Mouse (Mus musculus): ENCODE measurements at regions not wholly inside any gene's neighbourhood (a gene's known extent, or its start where the extent isn't known, plus 50 kb on each side); places are given as distances from the start of the nearest gene placed in this dataset.

DNA sequence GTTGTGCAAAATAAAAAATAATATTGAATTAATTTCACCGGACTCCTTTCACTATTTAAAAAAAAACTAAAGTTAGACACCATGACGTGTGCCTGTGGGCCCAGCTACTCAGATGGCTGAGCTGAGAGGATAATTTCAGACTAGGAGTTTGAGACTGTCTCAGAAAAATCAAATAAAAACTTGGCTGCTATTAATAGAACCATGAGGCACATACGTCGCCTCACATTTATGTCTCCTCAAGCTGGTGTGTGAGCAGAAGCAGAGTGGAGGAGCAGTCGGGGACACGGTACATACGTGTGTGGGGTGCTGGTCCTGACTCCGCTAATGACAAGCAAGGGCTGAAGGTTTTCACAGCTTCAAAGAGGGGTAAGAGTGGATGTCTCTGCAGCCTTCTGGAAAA, 52.8 kb upstream of the Dmrtb1 start:
- no peak for ATAC-seq

DNA sequence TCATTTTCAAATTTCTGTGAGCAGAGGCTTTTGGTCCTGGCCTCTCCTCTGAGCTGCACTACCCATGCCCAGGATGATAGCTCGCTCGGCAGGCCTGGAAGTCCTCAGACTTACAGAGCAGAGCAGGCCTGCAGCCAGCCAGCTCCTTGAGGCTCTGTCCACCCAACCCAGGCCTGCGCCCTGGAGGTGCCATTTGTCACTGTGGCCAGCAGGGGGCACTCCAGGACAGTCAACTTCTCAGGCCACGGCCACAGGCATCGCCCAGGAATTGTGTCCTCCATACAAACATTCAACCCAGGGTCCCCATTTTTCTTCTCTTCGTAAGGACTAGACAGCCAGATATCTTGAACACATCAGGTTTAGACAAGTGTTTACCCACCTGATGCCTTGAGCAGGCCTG, 53.9 kb upstream of the Dmrtb1 start:
- ATAC-seq = peak; percentile 54

DNA sequence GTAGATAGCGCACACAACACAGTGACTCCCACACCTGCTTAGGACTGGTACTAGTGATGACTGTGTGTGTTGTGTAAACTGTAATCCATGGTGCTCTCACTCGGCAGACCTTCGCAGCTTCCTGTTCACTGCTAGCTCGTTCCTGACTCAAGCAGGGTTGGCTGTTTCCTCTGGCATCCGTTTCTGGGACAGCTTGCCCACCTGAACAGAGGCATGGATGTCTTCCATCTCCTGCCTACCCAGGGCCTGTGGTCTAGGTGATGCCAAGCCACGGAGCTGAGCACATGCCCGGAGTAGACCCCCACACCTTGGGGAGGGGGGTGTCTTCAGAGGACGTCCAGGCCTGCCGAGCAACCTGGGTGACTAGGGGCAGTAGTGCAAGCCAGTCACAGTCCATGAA, 54.7 kb upstream of the Dmrtb1 start:
- ATAC-seq = no peak

DNA sequence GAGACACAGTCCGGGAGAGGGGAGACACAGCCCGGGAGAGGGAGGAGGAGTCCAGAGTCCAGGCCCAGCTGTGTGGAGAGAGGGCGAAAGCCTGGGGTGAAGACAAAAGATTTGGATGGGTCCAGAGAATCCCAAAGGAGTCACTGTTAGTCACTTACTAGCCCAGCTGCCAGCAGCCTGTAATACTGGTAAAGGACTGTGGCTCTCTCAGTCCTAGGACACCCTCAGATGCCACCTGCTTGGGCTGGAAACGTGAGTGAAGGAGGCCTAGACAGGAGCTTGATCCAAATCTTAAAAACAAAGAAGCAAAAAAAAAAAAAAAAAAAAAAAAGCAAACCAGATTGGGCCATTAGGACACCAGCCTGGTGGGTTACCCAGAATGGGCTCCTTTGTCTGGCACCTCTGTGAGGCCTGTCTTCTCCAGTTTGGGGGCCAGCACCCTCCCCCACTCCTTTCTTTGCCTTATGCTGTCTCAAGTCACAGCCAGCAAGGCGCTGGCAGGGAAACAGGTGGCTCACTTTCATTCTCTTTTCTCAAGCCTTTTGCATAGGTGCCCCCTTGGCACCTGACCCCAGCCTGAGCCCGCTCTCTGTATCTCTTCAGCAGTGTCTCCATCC, 55.9 kb upstream of the Dmrtb1 start:
- no peak for ATAC-seq

DNA sequence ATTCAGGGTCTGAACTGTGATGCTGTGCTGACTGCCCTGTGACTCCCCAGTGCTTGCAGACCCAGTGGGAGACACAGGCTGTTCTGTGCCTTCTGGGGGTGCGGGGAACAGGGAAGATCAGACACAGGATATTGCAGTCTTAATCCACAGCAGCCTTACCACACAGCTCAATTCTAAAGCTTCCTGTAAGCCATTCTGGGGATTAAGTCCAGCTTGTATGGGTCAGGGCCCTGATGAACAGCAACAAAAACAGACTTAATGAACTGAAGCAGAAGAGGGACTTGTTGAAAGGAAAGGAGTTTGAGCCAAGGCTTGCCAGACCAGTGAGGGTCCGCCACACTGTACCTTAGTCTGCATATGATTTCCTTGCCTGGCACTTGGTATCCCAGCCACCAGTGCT, 58.4 kb upstream of the Lrp8 start:
- ATAC-seq = no peak

DNA sequence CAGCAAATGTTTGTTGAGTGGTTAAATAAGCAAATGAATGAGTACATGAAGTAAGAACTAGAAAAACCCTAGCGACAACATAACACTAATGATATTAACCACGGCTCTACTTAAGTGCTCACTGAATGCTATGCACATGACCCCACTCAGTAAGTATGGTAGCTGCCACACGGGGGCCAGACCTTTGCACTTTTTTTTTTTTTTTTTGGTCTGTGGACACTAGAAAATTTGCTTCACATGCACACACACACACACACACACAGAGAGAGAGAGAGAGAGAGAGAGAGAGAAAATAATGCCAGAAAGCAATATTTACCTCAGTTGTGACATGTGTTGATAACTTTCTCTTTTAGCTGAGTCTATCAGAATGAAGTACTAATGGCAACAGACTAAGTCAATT, 55.7 kb upstream of the Lrp8 start:
- no peak for ATAC-seq

DNA sequence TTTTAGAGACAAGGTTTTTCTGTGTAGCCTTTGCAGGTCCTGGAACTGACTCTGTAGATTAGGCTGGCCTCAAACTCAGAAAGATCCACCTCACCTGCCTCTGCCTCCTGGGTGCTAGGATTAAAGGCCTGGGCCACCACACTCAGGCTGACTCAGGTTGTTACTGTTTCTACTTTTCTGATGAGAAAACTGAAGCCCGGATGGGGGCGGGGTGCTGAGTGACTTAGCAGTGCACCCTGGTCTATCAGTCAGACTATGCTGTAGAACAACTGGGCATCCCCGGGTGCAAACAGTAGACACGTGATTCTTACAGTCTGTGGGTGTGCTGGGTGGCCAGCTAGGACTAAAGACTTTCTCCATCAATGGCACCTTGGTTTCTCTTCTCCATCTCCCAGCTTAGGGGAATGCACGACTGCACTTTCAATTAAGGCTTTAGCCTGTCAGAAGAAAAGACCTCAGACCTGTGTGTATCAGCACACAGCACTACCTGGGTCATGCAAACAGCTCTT, 55.1 kb upstream of the Lrp8 start:
- ATAC-seq = no peak

DNA sequence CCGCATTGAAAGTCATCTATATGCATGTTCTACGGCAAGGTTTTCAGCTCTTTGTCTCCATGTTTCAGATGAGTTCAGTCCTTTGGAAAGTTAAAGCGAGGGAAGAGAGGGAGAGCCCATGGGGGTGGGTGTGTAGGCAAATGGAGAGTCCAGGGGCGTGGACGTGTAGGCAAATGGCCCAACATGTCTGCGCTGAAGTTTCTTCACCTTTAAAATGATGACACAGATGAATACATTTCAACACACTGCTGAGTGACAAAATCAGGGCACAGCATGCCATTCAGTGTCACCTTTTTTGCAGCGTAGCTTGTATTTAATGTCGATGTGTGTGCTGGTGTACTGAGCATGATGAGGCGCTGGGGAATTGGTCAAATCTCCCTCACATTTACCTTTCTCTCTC, 54.6 kb upstream of the Lrp8 start:
- no peak for ATAC-seq

DNA sequence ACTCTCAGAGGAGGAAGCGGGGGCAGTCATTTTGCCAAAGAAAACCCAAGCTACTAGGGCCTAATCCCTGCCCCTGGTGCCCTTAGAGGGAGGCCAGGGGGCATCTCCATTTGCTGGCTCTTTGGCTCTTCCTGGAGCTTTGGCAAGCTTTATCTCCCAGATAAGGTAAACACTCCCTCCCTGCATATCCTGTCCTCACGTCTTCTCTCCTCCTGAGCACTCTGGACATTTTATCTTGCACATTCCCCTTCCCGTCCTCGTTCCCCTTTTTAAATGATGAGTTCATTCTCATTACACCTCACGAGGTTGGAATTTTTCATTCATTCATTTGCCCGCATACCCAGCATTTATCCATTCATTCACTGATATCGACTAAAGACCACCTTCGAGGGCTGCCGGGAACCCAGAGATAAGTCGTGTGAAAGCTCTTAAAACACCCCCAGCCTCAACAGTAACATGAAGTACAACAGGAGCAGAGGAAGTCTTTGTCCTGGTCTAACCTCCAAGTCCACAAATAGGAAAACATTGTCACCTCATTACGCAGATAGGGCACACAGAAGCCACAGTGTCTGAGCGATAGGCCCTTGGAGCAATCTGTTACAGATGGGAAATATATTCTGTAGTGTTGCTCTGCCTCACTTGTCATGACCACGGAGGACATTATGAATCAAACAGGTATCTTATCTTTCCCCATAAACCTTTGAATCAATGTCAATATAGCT, 54.0 kb upstream of the Lrp8 start:
- no peak for ATAC-seq

DNA sequence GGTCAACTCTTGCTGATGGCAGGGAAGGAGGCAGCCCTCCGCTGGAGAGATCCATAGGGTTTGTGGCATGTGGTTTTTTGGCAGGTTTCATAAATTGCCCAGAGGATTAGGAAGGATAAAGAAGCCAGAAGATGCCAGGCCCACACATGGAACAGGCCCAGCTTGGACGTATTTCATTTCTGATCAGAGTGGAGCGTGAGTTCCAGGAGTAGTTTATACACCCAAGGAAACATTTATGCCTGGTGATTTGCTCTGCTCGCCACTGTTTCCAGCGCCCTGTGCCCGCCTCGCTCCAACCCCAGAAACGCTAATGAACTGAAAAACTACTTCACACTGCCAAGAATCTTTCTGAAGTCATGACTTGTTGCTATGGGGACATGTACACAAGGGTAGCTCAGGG, 53.0 kb upstream of the Lrp8 start:
- ATAC-seq = no peak

DNA sequence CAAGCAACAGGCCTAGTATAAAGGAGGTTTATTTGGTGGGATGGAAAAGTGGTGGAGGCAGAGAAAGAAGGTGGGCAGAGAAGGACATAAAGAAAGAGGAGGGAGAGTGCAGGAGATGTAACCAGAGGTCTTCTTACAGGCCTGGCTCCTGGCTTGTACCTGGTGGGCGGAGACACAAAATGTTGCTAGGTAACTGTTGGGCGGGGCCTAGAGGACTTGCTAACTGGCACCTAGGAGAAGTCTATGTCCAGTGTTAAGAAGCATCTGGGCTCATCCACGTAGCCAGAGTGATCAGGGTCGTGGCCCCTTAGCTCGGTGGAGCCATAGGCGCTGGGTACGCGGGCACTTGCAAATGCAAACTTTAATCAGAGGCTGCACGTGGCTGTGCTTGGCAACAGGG, 52.0 kb upstream of the Lrp8 start:
- no peak for ATAC-seq

Measured in activated CD4-positive, CD25-positive, alpha-beta regulatory T cell, adult 4 months (primary cell).